Mouse (Mus musculus) right cerebral cortex, postnatal 14 days (tissue): ENCODE data around the gene Cog3.
A peak's percentile ranks its signal among the peaks of the same experiment; 100 is the strongest.

Experiments used
- DNase-seq: peaks from one replicate; pipeline ENCODE4 v3.0.0; 2022

The Cog3 gene

GRCm38 (mm10) chr14:75676316-75676715 lies 78.0 kb downstream of the Cog3 start:
- DNase-seq: no peak

GRCm38 (mm10) chr14:75669085-75669645 lies 85.2 kb downstream of the Cog3 start:
- no peak for DNase-seq

- no peak for DNase-seq
Observed at GRCm38 (mm10) chr14:75665430-75666180, 88.7 kb downstream of the Cog3 start.

- no peak for DNase-seq
Observed at GRCm38 (mm10) chr14:75661548-75661947, 92.8 kb downstream of the Cog3 start.

GRCm38 (mm10) chr14:75660936-75661335 lies 93.4 kb downstream of the Cog3 start:
- peak; percentile 38 for DNase-seq
